Mouse (Mus musculus) lung, postnatal 14 days (tissue): ENCODE data around the gene Trpc1.

Experiments
- DNase-seq: peaks from one replicate; pipeline ENCODE4 v3.0.0; 2021

Gene Trpc1

DNA sequence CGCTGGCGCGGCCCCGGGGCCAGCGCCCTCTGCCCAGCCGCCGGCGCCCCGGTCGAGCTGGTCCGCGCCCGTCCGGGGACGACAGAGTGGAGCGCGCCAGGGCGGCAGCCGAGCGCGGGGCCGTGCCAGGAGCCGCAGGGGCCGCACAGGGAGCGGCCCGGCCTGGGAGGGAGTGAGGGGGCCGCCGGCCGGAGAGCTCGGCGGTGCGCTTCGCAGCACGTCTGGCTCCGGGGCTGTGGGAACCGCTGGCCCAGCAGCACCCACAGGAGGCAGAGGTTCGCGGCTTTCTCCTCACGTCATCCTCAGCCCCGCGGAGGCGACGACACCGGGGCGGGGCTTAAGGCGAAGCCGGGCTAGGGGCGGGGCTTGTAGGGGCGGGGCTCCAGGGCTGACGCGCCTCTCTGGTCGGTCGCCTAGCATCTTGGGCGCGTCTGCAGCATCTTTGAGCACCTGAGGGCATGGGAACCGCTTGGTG lies at the start of gene Trpc1:
Trpc1 (minus strand) TSS at position 339 of the 475 bp plus-strand sequence.
- peak; percentile 77 for DNase-seq

DNA sequence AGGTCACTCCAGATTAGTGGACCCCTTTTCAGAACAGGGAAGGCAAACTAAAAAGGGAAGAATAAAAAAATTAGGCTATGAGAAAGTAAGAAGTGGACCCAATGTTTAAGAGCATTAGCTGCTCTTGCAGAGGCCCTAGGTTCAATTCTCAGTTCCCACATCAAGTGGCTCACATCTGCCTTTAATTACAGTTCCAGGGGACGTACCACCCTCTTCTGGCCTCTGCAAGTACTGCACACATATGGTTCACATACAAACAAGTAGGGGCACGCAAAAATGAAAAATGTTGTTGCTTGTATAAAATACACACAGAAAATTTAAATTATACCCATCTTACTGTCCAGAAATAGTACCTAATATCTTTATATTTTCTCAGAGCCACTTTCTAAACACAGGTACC lies 46.1 kb upstream of the Trpc1 start:
- no peak for DNase-seq

DNA sequence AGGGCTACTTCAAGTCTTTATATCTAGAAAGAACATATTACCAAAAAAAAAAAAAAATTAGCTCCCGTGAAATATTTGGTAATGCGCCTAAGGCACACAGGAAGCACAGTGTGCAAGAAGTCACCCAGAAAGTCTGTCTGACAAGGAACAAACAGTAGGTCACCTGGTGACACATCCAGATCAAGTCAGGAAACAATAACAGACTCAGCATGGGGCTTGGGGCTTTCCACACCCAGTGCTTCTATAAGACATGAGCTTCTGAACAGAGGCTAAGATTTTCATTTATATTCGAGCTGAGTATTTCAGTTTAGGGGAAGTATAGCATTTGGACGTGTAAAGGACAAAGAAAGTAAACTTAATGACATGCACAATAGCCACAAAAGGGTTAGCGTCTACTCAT lies 45.7 kb upstream of the Trpc1 start:
- DNase-seq, result no peak

DNA sequence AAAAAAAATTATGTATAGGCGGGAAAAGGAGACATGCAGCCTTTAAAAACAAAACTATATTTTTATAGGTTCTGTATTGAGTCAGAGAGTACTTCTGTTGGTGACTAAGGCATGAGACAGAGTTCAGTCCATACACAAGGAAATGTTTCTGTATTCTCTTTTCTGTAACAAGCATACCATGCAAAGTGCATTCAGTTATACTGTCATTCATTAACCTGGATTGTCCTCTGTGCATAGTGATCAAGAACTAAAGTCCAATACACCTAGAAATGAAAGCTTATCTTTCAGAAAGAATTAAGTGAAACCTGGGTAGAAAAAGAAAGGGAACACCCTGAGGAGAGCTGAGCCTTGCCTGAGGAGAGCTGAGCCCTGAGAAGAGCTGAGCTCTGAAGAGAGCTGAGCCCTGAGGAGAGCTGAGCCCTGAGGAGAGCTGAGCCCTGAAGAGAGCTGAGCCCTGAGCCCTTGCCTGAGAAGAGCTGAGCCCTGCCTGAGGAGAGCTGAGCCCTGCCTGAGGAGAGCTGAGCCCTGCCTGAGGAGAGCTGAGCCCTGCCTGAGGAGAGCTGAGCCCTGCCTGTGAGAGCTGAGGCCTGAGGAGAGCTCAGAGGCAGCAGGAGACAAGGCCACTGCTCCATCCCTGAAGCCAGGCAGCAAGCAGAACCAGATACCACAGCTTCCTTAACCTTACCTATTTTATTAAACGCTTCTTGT lies 45.1 kb upstream of the Trpc1 start:
- no peak for DNase-seq

DNA sequence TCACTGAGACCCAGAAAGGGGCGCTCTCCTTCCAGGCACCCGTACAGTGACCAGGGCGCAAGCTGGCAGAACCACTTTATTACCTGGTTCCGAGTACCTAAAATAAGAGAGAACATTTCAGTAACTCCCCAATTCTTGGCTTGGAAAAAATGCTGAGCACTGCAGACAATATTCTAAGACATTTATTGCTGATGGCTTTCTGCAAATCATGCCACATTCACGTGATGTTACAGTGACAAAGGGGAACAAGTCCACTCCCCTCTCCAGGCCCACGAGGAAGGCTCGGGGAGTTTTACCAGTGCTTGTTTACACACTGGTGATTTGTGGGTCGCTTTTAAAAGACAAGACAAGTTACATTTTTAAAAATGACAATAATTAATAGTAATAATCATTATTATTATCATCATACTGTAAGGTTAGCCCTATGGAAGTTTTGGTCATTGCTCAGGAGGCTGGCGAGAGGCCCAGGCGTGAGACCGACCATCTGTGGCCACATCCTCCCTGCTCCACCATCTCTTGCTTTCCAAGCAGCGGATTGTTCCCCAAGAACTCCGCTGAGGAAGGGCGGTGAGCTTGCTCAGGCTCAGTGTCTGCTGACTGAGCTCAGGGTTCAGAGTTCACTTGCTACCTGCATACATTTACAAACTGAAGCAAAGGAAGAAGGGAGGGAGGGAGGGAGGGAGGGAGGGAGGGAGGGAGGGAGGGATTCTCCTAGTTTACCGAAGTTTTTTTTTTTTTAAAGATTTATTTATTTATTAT lies 44.0 kb upstream of the Trpc1 start:
- DNase-seq, result no peak

DNA sequence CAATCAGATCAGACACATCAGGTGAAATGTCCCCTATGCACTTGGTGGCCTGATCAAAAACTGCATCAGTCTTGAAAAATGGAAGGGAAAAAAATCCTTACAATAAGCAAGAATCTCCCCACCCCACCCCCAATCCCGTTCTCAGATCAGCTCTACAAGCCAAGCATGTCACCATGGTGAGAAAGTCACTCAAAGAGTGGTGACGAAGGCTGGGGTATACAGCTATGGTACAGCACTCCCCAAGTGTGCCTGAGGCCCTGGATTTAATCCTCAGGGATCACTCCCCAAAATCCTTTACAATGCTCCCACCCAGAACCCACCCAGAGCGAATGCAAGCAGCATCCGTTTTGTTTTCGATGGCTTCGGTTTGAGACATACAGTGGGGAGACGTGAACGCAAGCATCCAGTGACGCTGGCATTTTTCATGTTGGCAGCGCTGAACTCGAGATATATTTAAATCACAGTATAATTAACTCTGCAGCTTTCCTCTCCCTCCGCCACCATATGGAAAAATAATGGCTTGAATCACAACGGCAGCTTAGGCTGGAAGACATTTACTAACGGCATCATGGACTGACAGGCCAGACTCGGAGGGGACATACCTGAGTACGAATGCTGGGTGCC lies 34.8 kb upstream of the Trpc1 start:
- DNase-seq, result no peak

DNA sequence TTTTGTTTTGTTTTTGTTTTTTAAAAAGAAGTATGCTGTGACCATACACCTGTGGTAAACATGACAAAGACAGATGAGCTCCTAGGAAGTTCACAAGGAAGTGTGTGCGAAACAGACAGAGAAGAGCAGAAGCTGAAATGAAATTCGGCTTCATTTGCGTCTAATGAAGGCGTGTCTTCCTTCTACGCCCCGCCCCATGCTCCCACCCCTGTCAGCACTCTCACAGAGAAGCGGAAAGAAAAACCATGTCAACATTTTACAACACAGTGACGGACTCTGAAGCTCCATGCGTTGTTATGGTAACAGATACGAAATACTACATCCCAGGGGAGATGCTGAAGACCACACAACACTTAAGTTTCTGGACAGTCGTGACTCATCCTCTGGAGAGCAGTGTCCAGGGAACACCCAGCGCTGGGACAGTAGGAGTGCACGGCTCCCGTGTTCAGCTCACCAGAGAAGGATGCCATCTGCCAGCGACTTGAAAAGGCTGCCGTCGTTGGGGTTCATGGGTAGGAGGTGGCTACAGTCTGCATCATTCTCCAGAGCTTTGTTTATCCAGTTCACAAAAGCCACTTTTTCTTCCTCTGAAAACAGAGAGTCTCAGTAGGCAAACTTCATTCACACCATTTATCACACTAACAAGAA lies 33.6 kb upstream of the Trpc1 start:
- no peak for DNase-seq

DNA sequence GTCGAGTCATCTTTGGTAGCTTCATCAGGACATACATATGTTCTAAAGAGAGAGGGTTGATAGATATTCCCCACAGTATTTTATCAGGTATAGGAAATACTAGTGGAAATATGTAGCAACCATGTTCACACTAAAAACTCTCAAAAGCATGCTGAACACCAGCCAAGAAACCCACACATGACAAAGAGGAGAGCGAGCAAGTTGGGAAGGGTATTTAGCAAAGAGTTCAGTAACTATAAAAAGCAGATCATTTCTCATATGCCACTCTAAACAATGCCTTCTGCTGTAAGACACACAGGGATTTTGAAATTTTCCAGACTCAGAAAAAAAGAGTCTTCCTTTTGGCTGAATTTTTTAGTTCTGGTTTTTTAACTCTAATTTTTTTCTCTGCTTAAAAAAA lies 21.5 kb upstream of the Trpc1 start:
- DNase-seq, result no peak

DNA sequence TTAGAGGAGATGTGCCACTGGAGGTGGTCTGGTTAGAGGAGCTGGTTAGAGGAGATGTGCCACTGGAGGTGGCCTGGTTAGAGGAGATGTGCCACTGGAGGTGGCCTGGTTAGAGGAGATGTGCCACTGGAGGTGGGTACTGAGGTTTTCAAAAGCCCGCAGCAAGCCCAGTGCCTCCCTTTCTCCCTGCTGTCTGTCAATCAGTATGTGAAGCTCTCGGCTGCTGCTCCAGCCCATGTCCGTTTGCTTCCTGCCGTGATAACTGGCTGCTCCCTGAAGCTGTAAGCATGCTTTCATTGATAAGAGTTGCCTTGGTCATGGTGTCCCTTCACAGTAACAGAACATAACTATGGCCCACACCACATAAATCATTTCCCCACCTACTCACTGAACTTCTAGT lies 13.0 kb upstream of the Trpc1 start:
- DNase-seq, result no peak

DNA sequence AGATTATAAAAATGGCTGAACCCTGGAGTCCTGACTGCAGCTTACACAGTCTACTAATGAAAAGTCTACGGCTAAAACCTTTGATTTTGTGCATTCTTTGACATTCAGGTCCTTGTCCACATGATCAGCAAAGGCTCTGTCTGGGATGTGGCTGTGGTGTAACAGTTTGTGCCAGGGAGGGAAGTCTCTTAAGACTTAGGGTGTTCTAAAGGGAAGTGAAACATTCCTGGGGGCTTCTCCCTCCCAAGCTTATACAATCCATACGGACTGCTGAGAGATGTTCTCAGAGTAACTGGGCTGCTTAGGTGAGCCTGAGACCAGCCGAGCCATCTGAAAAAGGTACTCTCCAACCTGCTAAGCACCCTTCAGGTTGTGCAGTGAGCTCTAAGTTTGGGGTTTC lies 12.1 kb upstream of the Trpc1 start:
- DNase-seq, result no peak

DNA sequence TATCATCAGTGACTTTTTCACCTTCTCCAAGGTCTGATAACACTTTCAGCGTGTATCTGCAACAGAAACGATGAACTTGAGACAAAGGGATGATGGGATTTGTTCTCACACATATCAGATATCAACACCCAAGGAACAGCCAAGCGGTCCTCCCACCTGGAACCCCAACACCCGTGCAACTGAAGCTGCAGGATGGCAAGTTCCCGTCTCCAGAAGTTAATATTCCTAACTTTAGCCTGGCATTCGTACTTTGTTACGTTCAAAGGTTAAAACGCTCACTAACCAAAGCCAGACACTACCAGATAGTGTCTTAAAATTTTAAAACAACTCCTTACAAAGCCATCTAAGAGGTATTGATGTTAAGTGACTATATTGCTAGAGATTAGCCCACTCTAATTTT lies 11.2 kb upstream of the Trpc1 start:
- DNase-seq, result no peak

DNA sequence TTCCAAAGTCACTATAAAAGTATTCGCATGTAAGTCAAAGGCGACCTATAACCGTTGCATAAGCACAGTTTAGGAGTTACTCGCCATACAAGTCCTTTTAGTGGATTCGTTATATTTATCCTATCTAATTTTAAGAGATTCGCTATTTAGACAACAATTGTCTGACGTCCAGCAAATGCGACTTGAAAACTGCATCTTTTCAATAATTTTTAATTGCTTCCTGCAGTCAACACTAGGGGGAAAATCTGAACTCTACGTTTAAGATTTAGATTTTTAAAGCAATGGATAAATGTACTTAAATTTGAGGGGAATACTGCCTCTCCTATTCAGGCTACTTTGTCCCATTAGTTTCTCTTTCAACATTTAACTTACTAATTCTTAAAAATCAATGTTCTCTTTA lies 571 bp upstream of the Trpc1 start:
- DNase-seq, result no peak

DNA sequence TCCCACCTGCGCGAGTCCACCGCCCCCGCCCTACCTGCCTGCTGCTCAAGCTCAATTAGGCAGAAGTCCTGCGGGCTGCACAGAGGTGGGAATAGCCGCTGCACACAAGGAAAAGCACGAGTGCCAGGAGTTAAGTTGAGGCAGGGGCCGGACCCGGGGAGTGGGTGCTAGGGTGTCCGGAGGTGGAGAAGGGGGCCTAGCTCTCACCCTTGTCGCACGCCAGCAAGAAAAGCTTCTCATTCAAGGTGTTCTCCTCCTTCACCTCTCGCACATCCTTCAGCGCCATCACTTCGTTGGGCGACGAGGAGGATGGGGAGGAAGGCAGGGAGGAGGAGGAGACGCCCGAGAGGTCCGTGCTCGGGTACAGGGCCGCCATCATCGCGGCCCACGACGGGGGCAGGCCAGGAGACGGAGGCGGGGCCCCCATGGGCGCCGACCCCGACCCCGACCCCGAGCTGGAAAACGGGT lies 680 bp downstream of the Trpc1 start:
- DNase-seq, result peak; percentile 5

DNA sequence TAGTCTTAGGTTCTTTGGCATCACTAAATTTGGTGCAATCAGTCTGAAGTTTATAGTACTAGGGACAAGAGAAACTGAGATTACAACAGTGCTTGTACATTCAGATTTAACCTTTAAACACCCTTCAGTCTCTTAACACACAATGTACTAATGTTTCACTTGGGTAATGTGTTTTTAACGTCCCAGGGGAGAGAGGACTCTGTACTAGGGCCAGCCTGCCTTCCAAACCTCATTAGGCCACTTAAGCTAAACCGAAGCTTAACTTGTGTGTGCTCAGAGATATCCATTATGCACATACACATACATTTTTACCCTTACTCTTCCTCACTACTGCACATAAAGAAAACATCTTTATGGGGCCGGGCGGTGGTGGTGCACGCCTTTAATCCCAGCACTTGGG lies 2.9 kb downstream of the Trpc1 start:
- DNase-seq, result no peak

DNA sequence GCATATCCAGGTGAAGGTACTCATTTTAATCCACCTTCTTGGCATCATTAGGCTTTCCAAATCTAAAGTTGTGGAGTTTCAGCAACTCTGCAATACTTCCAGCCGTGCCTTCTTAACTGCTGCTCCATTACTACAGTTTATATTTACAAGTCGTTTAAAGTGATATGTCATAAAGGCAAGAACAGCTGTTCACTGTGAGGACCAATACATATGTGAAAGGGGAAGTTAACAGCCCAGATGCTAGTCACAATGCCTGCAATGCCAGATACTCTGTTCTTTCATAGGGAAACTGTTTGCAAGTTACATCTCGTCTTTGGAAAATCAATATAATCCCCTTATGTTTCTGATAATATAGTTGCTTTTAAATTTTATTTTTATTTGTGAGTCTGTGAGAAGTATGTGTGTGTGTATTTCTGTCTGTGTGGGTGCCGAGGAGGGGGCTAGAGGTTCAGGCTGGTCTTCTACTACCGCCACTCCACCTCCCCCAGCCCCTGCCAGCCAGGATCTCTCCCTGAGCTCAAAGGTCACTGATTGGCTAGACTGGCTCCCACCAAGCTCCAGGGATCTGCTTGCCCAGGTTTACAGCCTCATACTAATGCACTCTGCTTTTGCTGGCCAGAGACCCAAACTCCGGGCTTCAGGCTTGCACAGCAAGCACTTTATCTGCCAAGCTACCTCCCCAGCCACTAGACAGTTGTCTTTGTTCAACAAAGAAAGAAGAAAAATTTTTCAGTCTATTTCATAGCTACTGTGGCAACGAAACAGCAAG lies 5.1 kb downstream of the Trpc1 start:
- DNase-seq, result no peak

DNA sequence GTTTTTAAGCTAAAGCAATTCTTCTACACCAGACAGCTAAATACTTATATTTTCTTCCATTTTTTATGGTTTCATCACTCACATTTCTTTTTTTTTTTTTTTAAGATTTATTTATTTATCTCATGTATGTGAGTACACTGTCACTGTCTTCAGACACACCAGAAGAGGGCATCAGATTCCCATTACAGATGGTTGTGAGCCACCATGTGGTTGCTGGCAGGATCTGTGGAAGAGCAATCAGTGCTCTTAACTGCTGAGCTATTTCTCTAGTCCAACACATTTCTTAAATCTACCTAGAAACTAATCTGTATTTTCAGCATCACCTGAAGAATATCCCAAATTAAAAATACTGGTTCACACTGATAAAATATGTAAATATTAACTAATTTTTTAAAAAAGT lies 13.9 kb downstream of the Trpc1 start:
- DNase-seq, result no peak

DNA sequence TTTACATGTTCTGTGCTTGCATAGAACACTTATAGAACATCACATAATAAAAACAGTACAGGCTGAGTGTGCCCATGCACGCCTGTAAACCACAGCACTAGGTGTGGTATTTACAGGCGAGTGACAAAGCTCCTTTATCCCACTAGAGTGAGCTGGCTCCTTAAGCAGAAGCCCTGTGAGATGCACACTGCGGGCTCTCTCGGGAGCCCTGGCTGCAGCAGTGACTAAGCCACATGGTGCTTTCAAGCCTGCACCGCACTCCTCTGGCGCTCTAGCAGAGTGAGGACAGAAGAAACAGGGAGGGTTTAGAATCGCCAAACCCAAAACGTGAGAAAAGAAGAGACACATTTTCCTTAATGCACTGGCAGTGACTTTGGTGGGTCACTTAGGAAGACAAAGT lies 37.6 kb downstream of the Trpc1 start:
- no peak for DNase-seq

DNA sequence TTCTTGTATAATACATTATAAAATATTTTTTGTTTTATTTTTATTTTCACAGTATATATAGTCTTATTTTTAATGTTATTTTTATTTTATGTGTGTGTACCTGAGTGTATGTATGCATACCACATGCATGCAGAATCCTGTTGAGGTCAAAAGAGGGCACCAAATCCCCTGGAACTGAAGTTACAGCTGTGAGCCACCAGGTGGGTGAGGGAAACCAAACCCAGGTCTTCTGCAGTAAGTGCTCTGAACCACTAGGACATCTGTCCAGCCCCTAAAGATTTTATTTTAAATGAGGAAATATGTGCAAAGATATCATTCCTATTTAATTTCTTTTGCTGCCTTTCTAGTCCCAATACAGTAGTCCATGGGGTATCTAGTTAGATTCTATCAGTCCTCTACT lies 41.2 kb downstream of the Trpc1 start:
- no peak for DNase-seq

DNA sequence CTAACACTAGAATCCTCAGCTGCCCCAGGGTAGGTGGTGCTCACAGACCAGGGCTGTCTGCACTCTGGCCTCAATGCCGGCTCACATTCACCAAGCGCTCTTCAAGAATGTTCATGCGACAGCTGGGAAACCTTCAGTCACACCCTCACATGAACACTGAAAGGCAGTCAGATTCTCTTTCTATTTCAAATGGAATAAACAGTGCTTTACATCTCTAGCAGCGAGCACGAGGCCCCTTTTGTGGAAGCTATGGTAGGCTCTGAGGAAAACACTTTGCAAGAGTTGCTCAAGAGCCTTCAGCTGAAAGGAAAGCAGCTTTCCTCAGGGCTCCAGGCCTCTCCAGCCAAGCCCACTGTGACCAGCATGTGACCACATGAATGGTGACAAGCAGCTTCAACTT lies 44.8 kb downstream of the Trpc1 start:
- peak; percentile 77 for DNase-seq

DNA sequence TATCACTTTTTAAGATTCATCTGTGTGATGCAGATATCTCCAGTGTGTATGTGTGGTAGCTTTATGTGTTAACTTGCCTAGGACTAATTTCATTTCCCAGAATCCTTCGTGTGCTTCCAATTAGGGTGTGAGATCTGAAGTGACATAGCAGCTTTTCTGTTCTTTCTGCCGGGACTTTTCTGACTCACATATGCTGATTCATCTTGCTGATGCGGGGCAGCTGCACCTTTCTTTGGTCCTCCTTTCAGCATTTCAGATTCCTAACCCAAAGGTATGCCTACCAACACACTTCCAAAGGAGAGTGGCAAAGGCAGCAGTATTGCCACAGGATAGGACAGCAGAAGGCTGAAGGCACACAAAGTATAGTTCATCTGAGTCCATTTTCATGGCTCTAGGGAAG lies 46.1 kb downstream of the Trpc1 start:
- DNase-seq, result no peak

DNA sequence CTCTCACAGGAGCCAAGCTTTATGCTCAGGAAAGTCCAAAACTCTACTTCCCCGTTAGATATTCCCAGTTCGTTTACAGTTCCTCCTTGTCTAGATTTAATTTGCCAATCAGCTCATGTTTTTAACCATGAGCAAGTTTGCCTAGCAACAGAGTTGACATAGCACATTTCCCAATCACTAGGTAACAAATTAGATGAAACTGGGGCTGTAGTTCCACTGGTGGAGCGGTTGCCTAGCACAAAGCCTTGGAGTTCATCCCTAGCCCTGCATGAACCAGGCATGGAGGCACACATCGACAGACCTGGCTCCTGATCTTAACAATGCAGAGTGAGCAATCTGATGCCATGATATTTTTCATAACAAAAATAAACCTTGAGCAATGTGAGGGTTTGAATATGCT lies 50.9 kb downstream of the Trpc1 start:
- no peak for DNase-seq

DNA sequence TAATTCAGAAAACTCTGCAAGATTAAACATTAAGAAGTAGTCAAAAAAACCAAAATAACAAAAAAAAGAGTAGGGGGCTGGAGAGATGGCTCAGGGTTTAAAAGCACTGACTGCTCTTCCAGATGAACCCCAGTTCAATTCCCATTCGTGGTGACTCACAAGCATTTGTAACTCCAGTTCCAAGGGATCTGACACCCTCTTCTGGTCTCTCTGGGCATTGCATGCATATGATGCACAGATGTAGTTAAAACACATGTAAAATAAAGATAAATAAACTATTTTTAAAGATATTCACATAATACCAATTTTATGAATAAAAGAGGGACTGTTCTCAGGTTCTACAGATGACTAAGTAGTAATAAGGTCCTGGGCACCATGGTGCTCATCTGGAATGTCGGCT lies 52.4 kb downstream of the Trpc1 start:
- DNase-seq, result peak; percentile 39

DNA sequence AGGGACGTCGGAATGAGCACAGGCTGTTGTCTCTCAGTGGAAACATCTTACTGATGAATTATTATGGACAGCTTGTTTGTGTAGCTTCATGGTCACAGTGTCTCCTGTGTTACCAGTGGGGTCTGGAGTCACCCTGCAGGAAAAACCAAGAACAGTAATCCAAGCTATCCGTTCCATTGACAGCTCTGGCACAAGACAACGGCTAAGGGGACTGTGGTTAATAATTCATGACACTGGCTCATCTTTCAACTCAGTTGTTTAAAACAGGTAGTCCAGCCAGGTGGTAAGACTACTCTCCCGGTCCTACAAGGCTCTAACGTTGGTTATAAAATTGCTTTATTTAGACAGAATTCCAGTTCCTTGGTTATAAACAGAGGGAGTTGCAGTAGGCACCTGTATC lies 53.6 kb downstream of the Trpc1 start:
- no peak for DNase-seq
